Mouse (Mus musculus) WW6 (cell line): Measurements from ENCODE around the gene Hoxc9.

Experiments
- DNase-seq: peaks from one replicate; pipeline ENCODE4 v3.0.0-alpha.2; 2013; ENCODE audit warnings: low read depth, low spot score

The Hoxc9 gene

DNA sequence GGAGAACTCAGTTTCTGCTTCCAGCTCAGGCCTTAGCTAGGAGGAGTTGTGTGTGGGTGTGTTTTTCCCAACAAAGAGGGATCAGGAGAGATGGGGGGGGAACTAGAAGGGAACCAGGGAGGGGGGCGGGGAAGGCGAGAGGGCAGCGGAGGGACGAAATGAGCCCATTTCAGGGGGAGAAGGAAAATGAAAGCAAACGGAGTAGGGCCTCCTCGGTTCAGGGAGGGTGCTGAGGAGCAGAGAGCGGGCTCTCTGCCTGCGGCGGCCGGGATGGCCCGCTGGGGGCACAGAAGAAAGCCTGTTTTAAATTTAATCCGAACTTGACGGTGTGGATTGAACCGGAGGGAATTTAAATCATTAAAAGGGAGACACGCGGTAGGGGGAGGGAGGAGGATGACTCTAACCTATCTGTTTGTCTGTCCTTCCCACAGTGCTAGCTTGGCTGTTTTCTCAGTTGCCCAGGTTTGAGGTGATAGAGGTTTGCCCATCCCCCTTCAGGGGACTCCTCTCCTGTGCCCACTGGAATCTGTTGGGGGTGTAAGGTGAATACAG lies 1.3 kb downstream of the Hoxc9 start:
- DNase-seq: no peak

DNA sequence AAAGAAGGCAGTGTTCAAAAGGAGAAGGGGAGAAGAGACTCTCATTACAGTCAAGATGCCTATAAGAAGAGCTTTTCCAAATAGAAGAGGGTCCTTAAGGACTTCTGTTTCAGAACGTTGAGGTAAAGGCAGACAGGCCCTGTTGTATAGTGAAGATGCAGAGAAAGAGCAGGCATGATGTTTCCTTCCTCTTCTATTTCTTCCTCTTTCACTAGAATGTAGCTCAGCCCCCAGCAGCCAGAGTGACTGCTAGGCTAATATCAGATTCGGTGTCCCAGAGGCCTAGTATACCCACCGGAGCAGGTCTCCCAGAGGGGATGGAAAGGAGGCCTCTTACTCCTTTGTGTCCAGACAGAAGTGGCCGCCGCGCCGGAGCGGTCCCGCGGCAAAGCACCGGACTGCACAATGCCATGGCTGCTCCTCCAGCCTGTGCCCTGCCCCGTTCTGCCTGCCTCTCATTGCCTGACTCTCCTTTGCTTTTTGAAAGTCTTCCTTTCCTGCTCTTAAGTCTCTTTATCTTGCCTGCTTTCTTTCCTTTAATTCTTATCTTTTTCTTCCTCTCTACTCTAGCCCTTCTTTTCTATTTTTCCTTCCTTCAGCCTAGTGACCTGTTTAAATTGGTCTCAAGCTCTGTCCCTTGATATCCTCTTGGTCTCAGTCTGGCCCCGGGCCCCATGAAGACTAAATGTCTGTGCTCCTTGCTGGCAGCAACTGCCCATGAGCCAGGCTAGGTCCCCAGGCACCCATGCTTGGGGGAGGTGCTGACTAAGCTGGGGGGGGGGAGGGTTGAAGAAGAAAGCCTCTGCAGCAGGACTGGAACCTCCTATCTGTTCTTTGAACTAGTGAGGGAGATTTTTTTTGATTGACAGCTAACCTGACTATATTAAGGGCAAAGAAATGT lies 2.6 kb downstream of the Hoxc9 start:
- no peak for DNase-seq

- DNase-seq: no peak
Measured at GRCm38 (mm10) chr15:102979936-102980335, 3.7 kb downstream of the Hoxc9 start.

DNA sequence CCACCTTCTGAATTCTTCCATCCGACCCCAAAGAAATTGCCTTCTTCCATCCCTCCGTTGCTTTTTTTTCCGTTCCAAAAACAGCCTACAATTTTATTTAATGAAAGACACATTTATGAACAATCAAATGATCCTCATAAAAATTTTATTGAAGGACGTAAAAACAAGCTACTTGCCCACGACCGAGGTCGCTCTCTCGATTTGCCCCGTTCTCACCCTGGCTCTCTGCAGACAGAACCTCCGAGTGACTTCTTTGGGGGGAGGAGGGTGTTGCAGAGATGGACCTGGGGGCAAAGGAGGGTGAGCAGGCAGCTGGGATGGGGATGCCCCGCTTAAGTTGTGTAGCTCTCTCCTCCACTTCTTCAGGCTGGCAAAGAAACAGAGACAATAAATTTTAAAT lies 4.1 kb downstream of the Hoxc9 start:
- DNase-seq: no peak

DNA sequence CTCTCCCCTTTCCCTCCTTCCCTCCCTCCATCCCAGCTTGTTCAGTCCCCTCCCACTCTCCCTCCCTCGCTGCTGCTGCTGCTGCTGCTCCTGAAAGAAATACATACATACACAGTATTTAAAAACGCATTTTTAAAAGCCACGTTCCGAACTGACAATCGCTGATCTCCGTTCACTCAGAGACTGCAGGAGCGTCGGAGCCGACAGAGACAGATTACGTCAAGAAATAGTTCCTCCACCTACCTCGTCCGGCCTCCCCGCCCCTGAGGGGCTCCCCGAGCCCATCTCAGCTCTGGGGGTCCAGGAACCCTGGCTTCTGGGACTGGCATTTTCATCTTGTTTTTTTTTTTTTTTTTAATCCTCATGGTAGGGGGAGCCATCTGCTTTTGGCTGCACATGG lies 4.7 kb downstream of the Hoxc9 start:
- DNase-seq: no peak

- DNase-seq: no peak
Measured at GRCm38 (mm10) chr15:102981379-102982288, 5.4 kb downstream of the Hoxc9 start.

- DNase-seq: no peak
Measured at GRCm38 (mm10) chr15:102983716-102984115, 7.5 kb downstream of the Hoxc9 start.

- no peak for DNase-seq
Measured at GRCm38 (mm10) chr15:102984521-102984920, 8.3 kb downstream of the Hoxc9 start.

DNA sequence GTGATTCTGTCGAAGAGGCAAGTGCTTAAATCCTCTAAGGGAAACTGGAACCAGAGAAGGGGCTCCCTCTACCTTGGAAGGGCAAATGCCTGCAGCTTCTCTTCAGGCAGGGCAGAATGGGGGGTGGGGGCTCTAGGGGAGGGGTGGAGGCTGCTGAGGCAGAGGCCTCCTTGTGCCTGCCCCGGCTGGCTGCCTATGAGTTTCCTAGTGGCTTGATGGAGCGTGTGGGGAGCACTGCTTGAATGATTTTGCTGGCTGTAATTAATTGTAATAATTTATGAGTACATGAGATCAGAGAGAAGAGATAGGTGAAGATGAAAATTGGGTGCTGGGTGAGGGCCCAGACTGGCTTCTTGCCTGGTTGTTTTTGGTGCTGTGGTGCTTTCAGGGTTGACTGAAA lies 8.7 kb downstream of the Hoxc9 start:
- no peak for DNase-seq

DNA sequence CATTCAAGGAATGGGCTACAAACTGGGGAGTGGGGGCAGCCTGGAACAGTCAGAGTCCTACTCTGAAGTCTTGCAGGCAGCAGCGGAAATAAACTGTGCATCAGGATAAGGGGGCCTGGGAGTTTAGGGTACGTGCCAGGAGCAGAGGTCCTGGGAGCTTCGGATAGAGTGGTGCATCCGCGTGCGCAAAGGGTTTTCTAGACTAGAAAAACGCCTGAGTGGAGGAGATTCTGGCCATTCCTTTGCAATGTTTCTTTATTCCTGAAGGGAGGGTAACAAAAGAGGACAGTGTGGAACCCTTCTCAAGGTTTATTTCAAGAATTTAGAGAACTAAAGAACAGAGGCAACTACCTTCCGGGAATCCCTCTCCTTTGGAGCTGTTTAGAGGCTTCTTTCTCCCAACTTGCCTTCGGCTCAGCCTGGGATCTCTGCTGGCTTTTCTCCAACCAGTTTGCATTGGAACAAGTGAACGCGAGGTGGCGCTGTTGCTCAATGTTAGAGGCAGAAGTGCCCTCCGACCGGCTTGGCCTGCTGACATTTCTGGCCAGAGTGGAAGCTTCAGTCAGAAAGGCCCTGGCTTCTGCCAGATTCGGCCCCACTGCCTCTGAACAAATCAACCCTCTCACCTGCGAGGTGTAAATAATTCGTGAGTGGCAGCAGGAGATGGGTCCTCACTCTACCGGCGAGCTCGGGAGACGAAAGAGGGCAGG lies 11.0 kb downstream of the Hoxc9 start:
- DNase-seq: no peak

DNA sequence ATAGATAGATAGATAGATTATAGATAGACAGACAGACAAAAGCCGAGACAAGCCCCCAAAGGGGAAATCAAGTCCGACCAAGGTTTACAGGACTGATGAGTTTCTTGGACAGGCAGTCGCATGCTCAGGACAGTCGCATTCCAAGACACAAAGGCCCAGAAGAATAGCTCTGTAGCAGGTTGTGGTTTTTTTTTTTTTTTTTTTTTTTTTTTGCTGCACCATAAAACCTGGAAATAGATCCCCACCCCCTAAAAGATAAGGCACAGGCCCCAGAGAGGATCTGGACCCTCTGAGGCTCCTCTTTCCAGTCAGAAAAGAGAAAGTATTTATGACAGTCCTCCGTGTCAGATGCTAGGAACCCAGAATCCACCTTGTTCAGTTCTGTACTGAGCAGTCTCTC lies 11.8 kb downstream of the Hoxc9 start:
- no peak for DNase-seq

GRCm38 (mm10) chr15:102990461-102991397 lies 14.5 kb downstream of the Hoxc9 start, which contains the start of gene Hoxc8:
Hoxc8 (plus strand) TSS chr15:102990607.
- no peak for DNase-seq

- DNase-seq: no peak
Measured at GRCm38 (mm10) chr15:102991782-102992181, 15.5 kb downstream of the Hoxc9 start.

- DNase-seq: no peak
Measured at GRCm38 (mm10) chr15:102992206-102992605, 16.0 kb downstream of the Hoxc9 start.

- DNase-seq: no peak
Measured at GRCm38 (mm10) chr15:102992863-102993262, 16.6 kb downstream of the Hoxc9 start.

DNA sequence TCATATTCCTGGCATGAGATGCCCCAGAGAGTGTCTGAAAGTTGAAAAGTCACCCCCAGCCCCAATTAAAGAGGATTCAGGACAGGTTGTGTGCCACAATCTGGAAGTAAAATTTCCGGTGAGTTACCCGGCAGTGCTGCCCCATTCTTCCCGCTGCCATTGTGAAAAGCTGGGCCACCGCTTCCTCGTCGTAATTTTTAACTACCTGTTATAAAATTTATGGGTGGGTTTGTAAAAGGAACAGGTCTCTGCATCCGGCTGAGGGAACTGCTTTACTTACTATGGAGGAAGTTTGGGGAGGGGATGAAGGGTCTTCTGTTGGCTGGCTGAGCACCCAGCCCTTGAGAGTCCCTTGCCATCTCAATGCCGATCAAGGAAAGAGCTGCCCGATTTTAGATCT lies 20.3 kb downstream of the Hoxc9 start:
- no peak for DNase-seq

DNA sequence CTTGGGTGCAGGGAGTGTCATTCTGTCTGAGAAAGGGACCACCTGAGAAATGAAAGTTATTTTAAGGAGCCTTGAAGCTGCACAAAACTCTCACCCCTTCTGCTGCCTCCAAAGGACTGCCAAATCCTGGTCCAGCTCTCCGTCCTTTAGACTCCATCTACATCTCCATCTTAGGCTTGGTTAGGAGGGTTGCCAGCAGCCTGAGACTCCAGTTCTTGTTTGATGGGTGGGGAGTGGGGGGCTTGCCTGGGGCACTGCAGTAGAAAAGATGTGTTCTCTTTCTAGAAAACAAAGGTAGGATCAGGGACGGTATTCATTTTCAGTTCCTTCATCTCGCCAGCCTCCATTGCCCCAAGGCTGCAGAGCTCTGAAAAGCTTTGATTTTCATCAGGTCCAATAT lies 21.2 kb downstream of the Hoxc9 start:
- no peak for DNase-seq

DNA sequence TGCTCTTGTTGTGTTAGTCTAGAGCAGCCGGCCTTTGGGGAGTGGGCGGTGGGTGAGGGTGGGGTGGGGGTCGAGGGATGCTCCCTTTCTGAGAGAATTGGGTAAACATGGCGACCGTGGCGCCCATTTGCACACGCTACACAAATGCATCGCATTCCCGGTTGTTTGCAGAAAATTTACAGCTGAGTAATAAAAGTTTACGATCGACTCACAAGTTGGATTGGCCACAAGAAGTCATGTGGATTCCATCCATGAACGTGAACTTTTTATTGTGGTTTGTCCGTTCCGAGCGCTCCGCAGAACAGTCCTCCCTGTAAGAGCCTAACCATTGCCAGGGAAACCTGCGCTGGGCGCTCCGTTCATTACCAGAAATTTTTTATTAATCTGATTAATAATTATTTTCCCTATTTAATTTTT lies 21.7 kb downstream of the Hoxc9 start, which contains the start of gene Hoxc6:
TSS of gene Hoxc6 (plus strand) at position 319 of the 417 bp plus-strand sequence.
- DNase-seq: no peak

- DNase-seq: no peak
Measured at GRCm38 (mm10) chr15:102998608-102999182, 22.5 kb downstream of the Hoxc9 start.
